Mouse (Mus musculus) inflammation-experienced regulatory T-cells, adult 6 months (primary cell): ENCODE measurements at regions not wholly inside any gene's neighbourhood (a gene's known extent, or its start where the extent isn't known, plus 50 kb on each side); places are given as distances from the start of the nearest gene placed in this dataset.

Source experiments
- ATAC-seq: one replicate; pipeline ENCODE4 v1.8.0; 2017

DNA sequence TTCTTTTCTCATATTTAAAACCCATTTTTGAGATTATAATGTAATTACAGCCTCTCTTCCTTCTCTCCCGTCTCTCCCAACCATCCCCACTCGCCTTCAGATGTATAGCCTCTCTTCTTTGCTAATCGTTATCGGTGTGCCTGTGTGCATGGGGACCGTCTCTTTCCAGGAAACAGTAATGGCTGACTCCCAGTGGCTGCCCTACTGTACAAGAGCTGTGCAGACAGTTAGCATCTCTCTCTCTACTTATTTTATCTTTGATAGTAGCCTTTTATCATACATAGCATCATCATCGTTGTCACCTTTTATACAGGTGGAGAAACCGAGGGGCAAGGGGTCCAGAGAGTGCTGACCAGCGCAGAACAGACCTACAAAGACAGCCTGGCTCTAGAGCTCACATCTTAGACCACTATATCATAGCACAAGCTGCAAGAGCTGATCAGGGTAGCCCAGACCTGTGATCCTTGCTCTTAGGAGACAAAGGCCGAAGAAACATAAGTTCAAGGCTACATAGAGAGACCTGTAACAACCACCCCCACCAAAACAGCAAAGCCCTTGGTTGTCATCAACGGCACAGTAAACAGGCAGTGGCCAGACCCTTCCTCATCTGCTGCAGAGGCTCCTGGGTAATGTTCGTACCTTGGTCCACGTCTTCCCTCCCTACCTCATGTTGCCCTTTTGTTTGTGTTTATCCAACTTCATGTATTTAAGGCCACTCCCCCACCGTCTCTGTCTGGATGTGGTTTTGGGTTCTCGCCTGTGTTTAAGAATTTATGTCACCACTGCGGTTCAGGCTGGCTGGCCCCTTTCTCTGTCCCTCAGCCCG is 103.1 kb upstream of the Cpm start:
- ATAC-seq, result peak; percentile 39

DNA sequence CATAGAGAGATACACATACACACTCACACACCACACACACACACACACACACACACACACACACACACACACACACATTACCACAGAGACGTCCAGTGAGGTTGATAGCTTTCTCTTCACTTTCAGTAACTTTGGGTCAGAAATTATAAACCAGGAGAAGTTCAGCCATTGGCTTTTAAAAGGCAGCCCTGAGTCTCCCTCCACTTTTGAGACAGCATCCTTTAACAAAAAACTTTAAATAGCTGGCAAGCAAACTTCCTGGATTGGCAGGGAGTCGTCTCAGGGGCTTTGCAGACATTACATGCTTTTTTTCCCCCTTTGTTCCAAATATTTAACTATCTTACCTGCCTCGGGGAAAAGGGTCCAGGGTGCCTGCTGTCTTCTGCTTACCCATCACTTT is 103.7 kb upstream of the Cpm start:
- no peak for ATAC-seq

DNA sequence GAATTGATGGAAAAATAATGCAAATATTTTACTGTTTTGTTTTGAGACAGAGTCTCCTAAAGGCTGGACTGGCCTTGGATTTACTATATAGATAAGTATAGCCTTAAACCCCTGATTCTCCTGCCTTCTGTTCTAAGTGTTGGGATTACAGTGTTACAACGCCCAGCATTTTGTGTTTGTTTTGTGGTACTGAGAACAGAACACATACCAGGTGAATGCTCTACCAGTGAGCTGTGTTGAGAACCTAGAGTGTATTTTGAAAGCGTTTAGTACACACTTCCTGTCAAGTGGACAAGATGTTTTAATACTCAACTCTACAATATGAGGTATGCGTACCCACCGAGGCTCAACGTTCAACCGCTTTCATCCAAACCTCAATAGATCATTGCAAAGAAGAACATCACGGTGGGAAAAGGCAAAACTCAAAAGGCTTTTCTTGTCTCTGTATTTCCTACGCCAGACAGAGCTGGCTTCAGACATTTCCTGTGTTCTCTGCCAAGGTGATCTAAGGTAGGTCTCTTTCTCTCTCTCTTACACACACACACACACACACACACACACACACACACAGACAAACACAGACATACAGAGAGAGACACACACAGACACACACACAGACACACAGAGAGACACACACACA is 104.3 kb upstream of the Cpm start:
- ATAC-seq, result no peak

DNA sequence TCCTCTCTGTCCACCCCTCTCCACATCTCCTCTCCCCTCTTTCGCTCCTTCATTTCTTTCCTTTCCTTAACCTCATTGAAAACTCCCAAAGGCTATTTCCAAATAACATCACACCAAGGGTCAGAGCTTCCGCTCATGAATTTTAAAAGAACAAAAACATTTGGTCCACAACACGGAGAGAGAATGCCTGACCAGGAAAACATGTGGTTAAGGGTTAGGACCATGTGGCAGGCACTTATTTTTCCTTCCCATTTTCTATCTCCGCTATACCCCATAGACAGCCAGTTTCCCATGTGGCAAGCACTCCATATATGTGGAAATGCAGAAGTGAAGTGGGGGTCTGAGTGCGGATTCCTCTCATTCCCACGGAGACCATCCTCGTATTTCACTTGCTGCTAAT is 105.2 kb upstream of the Cpm start:
- no peak for ATAC-seq

DNA sequence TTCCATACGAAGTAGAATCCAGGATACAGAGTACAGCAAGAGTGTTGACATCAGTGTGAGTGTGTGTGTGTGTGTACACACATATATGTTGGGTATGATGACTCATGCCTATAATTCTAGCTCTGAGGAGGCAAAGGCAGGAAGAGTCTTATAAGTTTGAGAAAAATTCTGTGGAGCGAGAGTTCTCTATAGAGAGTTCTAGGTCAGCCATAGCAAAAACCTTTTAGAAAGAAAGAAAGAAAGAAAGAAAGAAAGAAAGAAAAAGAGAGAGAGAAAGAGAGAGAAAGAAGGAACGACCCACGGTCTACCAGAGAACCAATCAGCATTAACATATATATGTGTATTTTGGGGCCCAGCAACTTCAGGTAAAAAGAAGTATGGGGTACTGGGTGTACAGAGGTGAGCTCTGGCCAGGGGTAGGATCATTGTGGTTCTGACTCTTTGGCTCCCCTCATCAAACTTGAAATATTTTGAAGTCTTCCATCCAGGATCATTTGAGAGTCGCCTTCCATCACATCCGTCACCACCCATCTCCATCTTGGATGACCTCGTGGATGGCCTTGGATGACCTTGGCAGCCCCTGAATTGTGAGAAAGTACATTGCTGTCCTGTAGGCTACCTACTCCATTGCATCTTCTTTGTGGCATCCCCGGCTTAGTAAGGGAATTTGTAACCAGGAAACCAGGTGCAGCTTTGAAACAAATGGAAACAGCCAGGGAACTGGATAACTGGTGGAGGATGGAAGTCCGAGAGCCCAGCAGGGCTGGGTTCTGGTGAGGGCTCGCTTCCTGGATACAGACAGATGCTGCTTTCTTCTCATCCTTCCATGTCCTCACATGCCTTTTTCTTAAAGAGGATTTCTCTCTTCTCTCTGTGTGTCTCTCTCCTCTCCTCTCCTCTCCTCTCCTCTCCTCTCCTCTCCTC is 106.1 kb upstream of the Cpm start:
- no peak for ATAC-seq

DNA sequence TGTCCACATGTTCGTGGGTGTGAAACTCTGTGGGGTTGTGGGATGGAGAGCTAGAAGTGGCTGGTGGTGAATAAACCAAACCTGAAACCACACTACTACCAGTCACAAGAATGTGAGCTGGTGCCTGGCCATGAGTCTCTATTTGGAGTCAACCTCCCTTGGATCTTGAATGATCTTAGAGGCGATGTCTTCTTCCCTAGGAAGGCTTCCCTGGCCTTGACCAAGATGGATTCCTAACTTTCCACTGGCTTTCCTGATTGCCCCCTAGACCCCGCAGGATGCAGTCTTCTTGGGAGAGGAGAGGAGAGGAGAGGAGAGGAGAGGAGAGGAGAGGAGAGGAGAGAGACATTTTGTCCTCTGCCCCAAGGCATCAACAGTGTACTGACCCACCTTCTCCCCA is 106.9 kb upstream of the Cpm start:
- ATAC-seq, result no peak

DNA sequence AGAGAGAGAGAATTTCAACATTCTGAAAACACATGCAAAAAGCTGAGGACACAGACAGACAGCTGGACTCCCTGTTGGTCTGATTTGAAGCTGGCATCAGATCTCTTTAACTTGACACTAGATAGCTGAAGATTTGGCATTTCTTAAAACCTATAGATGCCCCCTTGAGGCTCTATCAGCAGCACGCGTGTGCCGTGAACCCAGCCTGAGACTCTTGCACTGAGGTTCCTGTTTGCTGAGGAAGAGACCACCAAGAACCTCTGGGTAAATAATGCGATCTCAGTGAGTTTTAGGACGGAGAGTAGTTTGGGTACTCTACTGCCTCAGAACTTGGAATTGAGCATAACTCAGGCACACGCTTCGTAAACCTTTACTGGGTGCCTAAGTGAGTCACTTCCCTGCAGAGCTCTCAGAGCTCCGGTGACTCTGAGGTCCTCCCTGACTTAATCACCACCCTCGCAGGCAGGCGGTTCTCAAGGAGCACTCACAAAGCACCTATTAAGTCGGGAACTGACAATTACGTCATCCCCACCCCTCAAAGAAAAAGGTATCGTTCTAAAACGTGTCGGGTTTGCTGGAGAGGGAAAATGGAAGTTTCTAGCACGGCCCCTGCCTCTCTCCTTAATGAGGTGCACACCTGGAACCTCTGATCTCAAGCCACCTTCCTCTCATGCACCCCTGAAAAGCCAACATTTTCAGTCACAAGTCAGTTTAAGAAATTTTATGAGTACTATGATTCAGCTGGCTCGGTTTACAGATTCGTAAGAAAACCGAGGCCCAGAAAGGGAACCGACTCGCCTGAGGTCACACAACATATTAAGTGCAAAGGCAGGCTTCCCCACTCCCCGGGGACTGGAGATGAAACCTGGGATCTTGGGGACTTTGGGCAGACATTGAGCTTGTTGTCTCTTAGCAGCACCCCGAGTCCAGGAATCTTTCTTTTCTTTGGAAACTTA is 107.7 kb upstream of the Cpm start:
- no peak for ATAC-seq

DNA sequence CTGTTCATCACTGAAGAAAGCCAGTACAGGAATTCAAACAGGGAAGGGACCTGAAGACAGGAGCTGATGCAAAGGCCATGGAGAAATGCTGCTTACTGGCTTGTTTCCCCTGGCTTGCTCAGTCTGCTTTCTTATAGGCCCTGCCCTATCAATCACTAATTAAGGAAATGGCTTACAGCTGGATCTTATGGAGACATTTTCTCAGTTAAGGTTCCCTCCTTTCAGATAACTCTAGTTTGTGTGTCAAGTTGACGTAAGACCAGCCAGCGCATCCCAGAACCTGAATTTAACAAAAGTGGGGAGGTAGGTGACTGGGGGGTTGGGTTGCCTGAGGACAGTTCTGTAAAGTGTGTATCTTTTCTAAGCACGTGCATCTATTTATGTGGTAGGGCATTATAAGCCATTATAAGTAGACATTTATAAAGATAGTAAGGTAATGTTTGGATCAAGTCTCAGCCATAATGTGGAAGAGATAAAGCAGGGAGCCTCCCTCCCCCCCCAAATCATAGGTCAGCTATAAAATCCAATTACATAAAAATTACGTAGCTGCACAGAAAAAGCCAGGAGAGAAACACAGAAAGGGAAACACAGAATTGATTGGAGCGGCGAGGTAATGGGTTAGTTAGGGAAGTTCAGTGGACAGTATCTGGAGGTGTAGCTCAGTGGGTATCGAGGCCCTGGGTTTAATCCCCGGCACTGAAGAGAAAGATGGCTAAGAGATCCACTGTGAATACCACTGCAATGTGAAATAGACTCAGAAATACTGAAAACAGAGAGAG is 108.6 kb upstream of the Cpm start:
- ATAC-seq, result no peak

DNA sequence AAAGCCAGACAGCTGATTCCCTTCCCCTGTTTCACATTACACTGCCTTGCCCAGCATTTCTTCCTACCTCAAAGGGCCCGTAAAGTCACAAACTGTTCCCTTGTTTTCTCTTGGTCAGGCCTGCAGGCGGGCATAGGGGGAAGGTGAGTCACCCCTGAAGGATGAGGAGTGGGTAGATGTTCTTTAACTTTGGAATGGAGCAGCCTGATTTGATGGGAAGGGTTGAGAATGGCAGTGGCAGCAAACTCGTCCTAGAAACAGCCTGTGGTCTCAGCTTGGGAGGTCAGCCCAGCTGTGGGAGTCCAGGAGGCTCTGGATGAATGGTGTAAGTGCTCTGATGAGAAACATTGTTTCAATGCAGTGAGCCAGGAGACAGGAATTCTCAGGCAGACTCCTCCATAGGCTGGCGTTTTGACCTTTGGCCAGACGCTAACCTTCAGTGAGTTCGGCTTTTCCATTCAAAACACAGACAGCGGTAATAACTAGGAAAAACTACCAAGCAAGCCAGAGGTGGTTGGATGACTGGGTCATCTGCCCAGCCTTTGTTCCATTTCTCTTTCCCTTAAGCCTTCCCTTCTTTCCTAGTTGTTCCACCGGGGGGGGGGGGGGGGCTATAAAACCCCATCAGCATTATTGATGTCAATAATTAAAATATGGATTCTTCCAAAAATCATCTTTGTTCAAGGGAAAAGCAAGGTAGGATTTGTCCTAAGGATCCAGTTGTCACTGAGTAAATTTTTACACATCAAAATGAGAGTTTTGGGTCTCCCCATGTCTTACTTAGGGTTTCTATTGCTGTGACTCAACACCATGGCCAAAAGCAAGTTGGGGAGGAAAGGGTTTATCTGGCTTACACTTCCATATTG is 109.4 kb upstream of the Cpm start:
- ATAC-seq, result no peak

DNA sequence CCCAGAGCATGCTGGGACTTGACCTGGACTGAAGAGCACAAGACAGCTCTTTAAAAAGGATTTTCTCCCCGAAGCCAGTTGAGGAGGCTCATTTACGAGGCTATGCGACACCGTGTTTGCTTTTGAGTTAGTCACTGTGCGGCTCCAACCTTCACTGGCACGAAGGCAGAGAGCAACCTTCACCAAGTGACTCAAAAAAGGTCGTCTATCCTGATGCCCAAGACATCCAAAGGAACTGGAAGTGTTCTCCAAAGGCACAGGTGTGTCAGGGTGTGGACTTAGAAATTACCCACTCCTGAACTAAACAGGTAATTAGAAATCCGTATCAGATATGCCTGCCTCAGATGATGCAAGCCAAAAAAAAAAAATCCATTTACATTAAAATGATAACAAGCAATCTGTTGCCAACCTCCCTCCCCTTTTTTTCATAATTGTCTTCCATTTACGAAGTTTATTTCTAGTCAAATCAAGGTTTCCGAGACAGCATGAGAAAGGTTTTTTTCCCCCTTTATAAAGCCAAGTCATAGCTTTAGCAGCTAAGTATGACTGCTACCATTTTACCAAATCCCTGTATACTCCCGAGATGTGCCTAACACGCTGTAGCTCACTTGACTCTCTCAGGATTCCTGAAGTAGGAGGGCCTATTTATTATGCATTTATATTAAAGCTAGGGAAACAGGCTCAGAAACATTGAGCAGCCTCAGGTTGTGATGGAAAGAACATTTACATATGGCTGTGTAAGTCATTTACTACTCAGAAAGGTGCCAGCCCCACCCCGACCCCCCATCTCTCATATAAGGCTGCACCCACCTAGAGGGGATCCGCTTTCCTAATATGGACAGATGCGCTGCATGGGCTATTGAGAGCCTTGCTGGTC is 110.3 kb upstream of the Cpm start:
- ATAC-seq, result no peak

DNA sequence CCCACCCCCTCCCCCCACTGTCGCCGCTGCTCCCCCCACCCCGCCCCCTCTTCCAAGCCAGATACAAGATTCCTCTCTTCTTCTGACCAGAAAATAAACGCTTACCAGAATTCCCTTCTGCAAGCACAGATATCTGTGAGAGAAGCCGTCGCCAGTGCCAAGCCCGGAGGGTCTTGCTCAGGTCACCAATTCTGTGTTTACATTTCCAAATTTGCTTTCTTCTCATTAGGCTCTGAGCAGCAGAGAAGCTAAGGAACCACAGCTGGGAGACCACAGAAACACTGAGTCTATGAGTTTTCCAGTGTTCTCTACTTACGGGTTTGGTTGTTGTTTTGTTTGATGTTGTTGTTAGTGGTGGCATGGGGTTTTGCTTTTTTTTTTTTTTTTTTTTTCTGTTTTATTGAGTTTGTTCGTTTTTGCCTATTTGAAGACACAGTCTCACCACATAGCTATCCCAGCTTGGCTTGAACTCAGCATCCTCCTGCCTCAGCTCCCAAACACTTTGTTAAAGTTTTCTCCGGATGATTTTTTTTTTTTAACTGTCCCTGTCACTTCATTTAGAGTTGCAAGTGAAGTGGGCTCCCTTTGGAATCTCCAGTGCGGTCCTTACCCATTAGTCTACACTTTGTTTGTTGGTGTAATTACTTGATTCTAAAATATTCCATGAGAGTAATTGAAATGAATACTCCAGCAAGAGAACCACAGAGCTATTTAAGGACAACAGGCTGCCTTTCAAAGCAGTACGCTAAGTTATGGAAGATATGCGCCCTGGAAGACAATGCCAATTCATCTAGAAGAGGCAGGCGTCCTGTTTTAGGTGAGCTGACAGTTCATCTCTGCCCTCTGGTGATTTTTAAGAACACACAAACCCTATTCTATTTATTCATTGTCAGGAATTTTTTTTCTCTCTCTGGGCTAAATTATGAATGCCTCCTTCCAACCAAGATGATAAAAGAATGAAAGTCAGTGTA is 111.2 kb upstream of the Cpm start:
- no peak for ATAC-seq

DNA sequence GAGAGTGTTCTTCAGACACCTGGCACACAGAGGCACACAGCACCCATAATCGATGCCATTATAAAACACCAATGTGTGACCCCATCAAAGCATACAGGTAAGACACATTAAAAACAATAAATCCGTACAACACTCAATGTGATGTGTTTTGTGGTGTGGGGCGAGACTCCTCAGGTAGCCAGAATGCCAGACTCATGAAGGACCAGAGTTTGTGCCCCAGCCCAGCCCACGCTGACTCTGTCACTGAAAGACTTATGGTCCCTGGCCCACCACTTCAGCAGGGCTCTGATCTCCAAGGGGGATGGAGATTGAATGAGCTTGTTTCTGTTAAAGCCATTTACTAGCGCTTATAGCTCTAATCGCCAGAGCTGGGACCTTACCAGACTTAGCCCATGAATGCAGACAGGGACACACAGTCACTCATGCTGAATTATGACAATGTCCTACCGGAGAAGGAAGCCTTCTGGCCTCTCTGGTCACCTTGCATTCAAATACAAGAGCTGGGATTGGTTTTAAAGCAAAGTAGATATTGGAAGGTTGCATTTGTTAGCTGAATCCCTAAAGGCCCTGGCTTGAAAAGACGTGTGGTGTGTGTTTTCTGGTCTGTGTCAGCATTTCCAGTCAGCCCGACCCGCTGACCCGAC is 112.1 kb upstream of the Cpm start:
- no peak for ATAC-seq

DNA sequence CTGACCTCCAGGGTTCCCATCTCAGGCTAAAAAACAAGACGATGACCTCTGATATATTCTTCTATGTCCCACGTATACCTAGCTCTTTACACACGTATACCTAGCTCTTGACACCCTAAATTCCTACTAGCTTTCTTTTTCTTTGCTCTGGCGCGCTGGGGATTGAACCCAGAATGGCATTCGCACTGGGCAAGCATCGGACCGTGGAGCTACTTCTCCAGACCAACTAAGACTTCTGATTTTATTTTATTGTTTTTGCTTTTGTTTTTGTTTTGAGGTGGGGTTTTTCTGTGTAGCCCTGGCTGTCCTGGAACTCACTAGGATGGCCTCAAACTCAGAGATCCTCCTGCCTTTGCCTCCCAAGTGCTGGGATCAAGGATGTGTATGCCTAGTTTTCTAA is 112.8 kb upstream of the Cpm start:
- no peak for ATAC-seq

DNA sequence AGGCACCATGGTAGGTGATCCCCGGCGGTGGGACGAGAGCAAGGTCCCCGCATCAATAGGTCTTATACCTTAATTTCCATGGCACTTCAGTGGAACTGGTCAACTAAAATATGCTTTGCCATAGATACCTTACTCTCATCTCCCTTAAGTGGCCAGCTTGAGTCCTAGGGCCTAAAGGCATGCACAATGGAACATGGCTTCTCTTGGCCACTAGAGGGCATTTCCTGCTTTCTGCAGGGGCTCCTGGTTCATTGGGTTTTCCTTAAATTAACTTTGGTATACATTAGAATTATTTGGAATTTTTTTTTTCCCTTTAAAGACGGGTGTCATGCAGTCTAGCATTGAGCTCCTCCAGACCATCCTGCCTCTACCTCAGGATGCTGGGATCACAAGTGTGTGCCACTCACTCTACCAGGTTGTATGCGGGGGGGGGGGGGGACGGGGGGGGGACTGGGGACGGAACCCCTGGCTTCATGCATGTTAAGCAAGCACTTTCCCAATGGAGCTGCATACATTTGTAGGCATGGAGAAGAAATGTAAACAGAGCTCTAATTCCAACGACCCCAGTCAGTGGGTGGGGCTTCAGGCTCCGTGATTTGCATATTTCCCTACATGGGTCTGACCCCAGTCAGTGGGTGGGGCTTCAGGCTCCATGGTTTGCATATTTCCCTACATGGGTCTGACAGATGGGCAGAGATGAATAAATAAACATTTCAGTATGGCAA is 113.4 kb upstream of the Cpm start:
- peak; percentile 61 for ATAC-seq

DNA sequence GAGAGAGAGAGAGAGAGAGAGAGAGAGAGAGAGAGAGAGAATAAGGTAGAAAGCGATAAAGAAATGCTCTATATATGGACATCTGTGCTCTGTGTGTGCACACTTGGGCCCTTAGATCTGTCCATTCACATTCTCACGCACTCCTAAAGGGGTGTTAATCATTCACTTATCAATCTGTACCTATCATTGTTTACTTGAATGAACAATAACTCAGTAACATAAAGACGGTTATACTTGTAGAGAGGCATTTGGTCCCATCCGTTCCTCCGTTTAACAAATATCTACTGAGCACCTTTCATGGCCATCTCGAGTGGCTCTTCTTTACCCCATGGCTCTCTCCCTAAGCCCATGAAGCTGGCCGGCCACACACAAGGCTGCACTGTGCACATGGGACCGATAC is 114.3 kb upstream of the Cpm start:
- no peak for ATAC-seq

DNA sequence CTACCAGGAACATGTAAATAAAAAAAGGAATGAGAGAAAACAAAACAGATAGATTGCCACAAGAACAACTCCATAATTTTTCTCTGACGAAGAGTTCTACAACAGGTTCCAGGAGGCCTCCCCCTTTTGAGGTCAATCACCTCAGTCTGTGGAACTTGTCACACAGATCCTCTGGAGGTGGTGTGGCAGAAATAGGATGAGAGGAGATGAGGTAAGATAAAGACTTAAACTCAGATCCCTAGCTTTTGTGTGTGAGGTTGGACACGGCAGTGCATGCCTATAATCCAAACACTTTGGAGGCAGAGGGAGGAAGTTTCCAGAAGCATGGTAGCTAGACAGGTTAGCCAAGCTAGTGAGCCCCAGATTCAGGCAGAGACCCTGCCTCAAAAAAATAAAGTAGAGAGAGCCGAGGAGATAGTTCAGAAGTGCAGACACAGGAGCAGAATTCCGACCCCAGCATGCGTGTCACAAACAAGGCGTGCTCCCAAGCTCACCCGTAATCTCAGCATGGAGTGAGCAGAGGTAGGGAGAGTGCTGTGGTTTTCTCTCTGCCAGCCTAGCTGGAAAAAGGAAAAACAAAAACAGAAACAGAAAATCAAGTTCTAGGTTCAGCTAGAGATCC is 115.3 kb upstream of the Cpm start:
- no peak for ATAC-seq
